Mouse (Mus musculus): ENCODE data around the gene Relb. TPM values are rescaled to one million over a fixed set of nuclear protein-coding genes. Genes with fewer than 3 reads are reported as not detected.

The Relb gene
- polyA plus RNA-seq, 2 experiments: 9.8 to 13.4 TPM

GRCm38 (mm10) chr7:19641223-19641622 lies 12.0 kb upstream of the Relb start:
- no peak for TF ChIP-seq POLR2A (IDR thresholded peaks at IDR 0.05; ENCODE audit: borderline replicate concordance, extremely low read depth, insufficient read depth, insufficient read length)
- ATAC-seq (ENCODE audit: low FRiP score, low read depth) (no peak), DNase-seq (ENCODE audit: low spot score) (no peak)
- H3K4me3 ChIP-seq (replicated peaks; ENCODE audit: low read length): no peak overlapping the region
- H3K4me1 ChIP-seq (ENCODE audit: control insufficient read depth, insufficient read depth, low read length): no peaks in the 10 kb centered on the region
- no peak overlapping the region for H3K27ac ChIP-seq (replicated peaks; ENCODE audit: low read depth, low read length)
- 95% methylated on average over 4 of the region's 4 CpGs for WGBS
- peaks cover 95% of the 10 kb centered on the region for H3K36me3 ChIP-seq (ENCODE audit: control insufficient read depth, insufficient read depth, low read length)
- H3K9me3 ChIP-seq (ENCODE audit: control insufficient read depth, low read length): no peaks in the 10 kb centered on the region
- no peak overlapping the region for H3K4me2 ChIP-seq (replicated peaks; ENCODE audit: low read depth, low read length, severe bottlenecking)
- no peaks in the 10 kb centered on the region for H3K27me3 ChIP-seq (ENCODE audit: control insufficient read depth, insufficient read depth, low read length)
- no peak overlapping the region for H3K9ac ChIP-seq (ENCODE audit: low read depth, low read length, severe bottlenecking)

- Histone ChIP-seq H3K4me3 (replicated peaks; ENCODE audit: low read length) (no peak overlapping the region), H3K9ac (ENCODE audit: low read depth, low read length, severe bottlenecking) (no peak overlapping the region), H3K9me3 (ENCODE audit: control insufficient read depth, low read length) (no peaks in the 10 kb centered on the region), H3K36me3 (ENCODE audit: control insufficient read depth, insufficient read depth, low read length) (peaks cover 82% of the 10 kb centered on the region), H3K4me1 (ENCODE audit: control insufficient read depth, insufficient read depth, low read length) (no peaks in the 10 kb centered on the region), H3K4me2 (replicated peaks; ENCODE audit: low read depth, low read length, severe bottlenecking) (no peak overlapping the region), H3K27ac (replicated peaks; ENCODE audit: low read depth, low read length) (no peak overlapping the region), H3K27me3 (ENCODE audit: control insufficient read depth, insufficient read depth, low read length) (no peaks in the 10 kb centered on the region)
- WGBS: 91% methylated on average over 11 of the region's 11 CpGs
- no peak for ATAC-seq (ENCODE audit: low FRiP score, low read depth)
- TF ChIP-seq POLR2A (IDR thresholded peaks at IDR 0.05; ENCODE audit: borderline replicate concordance, extremely low read depth, insufficient read depth, insufficient read length): no peak
- DNase-seq (ENCODE audit: low spot score): no peak
Measured at GRCm38 (mm10) chr7:19635074-19635827, 6.0 kb upstream of the Relb start.

- DNase-seq (ENCODE audit: low spot score) (no peak), ATAC-seq (ENCODE audit: low FRiP score, low read depth) (no peak)
- Histone ChIP-seq H3K4me2 (replicated peaks; ENCODE audit: low read depth, low read length, severe bottlenecking) (no peak overlapping the region), H3K4me3 (replicated peaks; ENCODE audit: low read length) (no peak overlapping the region), H3K4me1 (ENCODE audit: control insufficient read depth, insufficient read depth, low read length) (no peaks in the 10 kb centered on the region), H3K9ac (ENCODE audit: low read depth, low read length, severe bottlenecking) (no peak overlapping the region), H3K9me3 (ENCODE audit: control insufficient read depth, low read length) (no peaks in the 10 kb centered on the region), H3K27me3 (ENCODE audit: control insufficient read depth, insufficient read depth, low read length) (no peaks in the 10 kb centered on the region), H3K27ac (replicated peaks; ENCODE audit: low read depth, low read length) (no peak overlapping the region), H3K36me3 (ENCODE audit: control insufficient read depth, insufficient read depth, low read length) (peaks cover 75% of the 10 kb centered on the region)
- WGBS: 95% methylated on average over 2 of the region's 2 CpGs
- no peak for TF ChIP-seq POLR2A (IDR thresholded peaks at IDR 0.05; ENCODE audit: borderline replicate concordance, extremely low read depth, insufficient read depth, insufficient read length)
Measured at GRCm38 (mm10) chr7:19634591-19634990, 5.4 kb upstream of the Relb start.

GRCm38 (mm10) chr7:19633855-19634254 lies 4.6 kb upstream of the Relb start:
- Histone ChIP-seq H3K27me3 (ENCODE audit: control insufficient read depth, insufficient read depth, low read length) (no peaks in the 10 kb centered on the region), H3K4me2 (replicated peaks; ENCODE audit: low read depth, low read length, severe bottlenecking) (no peak overlapping the region), H3K36me3 (ENCODE audit: control insufficient read depth, insufficient read depth, low read length) (peaks cover 68% of the 10 kb centered on the region), H3K4me3 (replicated peaks; ENCODE audit: low read length) (no peak overlapping the region), H3K9me3 (ENCODE audit: control insufficient read depth, low read length) (no peaks in the 10 kb centered on the region), H3K27ac (replicated peaks; ENCODE audit: low read depth, low read length) (no peak overlapping the region), H3K9ac (ENCODE audit: low read depth, low read length, severe bottlenecking) (no peak overlapping the region), H3K4me1 (ENCODE audit: control insufficient read depth, insufficient read depth, low read length) (no peaks in the 10 kb centered on the region)
- DNase-seq (ENCODE audit: low spot score): no peak
- WGBS: 95% methylated on average over 15 of the region's 15 CpGs
- no peak for TF ChIP-seq POLR2A (IDR thresholded peaks at IDR 0.05; ENCODE audit: borderline replicate concordance, extremely low read depth, insufficient read depth, insufficient read length)
- ATAC-seq (ENCODE audit: low FRiP score, low read depth): no peak

GRCm38 (mm10) chr7:19633197-19633596 lies 4.0 kb upstream of the Relb start:
- no peak for TF ChIP-seq POLR2A (IDR thresholded peaks at IDR 0.05; ENCODE audit: borderline replicate concordance, extremely low read depth, insufficient read depth, insufficient read length)
- ATAC-seq (ENCODE audit: low FRiP score, low read depth) (no peak), DNase-seq (ENCODE audit: low spot score) (no peak)
- Histone ChIP-seq H3K27me3 (ENCODE audit: control insufficient read depth, insufficient read depth, low read length) (no peaks in the 10 kb centered on the region), H3K36me3 (ENCODE audit: control insufficient read depth, insufficient read depth, low read length) (peaks cover 62% of the 10 kb centered on the region), H3K4me2 (replicated peaks; ENCODE audit: low read depth, low read length, severe bottlenecking) (no peak overlapping the region), H3K9me3 (ENCODE audit: control insufficient read depth, low read length) (no peaks in the 10 kb centered on the region), H3K27ac (replicated peaks; ENCODE audit: low read depth, low read length) (no peak overlapping the region), H3K4me1 (ENCODE audit: control insufficient read depth, insufficient read depth, low read length) (no peaks in the 10 kb centered on the region), H3K4me3 (replicated peaks; ENCODE audit: low read length) (no peak overlapping the region), H3K9ac (ENCODE audit: low read depth, low read length, severe bottlenecking) (no peak overlapping the region)
- 92% methylated on average over 17 of the region's 17 CpGs for WGBS

Measured in limb, embryonic 14.5 days (tissue).